Mouse (Mus musculus) spleen, adult 2 months (tissue): ENCODE results near the gene Ppm1h.

Experiments used
- CTCF ChIP-seq: fragments of 200-500 bp; IDR thresholded peaks from 2 replicates; pipeline ENCODE4 v1.5.1; 2011; ENCODE audit warnings: mild to moderate bottlenecking, inconsistent platforms; ENCODE audit not compliant: insufficient read depth, insufficient read length, insufficient replicate concordance; ENCODE audit errors: extremely low read depth
- POLR2A ChIP-seq: fragments of 200-500 bp; IDR thresholded peaks from 2 replicates; pipeline ENCODE4 v1.6.1; 2011; ENCODE audit warnings: low read depth, low read length, inconsistent platforms

DNA sequence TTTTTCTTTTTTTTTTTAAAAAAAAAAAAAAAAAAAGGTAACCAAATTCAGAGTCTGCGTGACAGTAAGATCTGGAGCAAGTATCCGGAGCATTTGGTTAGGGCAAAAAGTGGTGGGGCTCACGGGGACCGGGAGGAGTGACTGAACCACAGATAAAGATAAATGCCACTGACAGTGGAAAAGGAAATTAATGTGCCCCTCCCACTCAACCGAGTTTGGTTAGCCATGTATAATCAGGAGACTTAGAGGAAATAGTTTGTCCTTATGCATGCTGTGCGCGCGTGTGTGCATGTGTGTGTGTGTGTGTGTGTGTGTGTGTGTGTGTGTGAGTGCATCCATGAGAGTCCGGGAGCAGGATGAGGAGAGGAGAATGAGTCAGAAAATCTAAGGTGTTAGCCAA lies 297.5 kb downstream of the Ppm1h start:
- no peak for TF ChIP-seq POLR2A
- TF ChIP-seq CTCF: no peak
